Mouse (Mus musculus) kidney, postnatal 14 days (tissue): ENCODE measurements around the gene Castor1.

Experiments
- DNase-seq: peaks from one replicate; pipeline ENCODE4 v3.0.0; 2022; ENCODE audit warnings: mixed read lengths

Gene Castor1

DNA sequence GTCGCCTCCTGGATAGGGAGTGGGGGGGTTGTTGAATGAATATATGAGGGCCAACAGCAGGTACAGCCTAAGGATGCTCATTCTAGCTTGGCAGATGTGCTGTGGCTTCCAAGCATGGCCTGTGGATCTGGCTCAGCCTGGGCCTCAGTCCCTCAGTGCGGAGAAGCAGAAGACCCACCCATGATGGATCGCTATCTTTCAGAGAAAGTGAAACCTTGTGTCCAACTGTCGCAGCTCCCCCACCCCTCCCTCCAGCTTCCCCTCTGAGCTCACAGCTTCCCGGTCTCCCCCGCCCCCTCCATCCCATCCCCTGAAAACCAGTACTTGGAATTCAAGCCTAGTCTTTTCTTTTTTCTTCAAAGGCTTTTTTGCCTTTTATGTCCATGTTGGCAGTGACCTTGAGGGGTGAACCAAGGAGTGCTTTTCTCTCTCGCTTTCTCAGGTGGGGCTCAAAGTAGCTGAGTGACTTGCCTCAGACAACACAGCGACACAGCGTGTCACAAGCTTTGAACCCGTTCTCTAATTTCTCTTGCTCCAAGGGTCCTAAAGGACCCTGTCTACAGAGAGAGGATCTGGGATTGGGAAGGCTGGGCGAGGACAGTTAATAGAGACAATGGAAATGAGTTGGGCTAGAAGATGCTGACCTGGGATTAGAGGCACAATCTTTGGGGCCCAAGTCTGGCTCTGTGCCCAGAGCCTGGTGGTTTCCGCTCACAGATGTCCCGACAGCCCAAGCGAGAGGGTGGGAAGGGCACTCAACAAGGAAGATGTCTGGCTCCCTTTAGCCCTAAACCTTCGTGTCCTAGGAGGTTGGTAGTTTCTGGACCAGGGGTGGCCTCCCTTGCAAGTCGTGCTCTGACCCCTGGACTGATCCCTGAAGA lies 17.9 kb downstream of the Castor1 start, which contains the start of gene Osm:
Gene Osm (plus strand): TSS at position 756 of the 881 bp plus-strand sequence.
- no peak for DNase-seq

DNA sequence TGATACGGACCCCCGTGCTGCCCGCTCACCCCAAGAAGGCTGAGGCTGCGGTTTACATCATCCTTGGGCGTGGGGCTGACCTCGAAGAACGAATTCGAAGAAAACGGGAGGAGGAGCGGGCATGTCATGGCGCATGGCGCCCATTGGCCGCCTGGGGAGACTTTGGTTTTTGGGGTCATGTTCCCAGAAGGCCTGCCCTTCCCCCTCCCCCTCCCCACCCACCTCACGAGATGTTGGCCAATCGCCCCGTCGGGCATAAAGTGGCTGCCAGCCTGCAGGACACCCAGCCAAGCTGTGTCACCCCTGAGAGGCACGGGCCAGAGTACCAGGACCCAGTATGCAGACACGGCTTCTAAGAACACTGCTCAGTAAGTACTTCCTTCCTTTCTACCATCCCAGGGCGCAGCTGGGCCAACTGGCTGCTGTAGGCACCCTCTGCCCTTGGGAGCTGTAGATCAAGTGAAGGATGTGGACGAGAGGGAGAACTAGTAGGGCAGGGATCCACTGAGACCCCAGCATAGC lies 18.6 kb downstream of the Castor1 start:
- no peak for DNase-seq

DNA sequence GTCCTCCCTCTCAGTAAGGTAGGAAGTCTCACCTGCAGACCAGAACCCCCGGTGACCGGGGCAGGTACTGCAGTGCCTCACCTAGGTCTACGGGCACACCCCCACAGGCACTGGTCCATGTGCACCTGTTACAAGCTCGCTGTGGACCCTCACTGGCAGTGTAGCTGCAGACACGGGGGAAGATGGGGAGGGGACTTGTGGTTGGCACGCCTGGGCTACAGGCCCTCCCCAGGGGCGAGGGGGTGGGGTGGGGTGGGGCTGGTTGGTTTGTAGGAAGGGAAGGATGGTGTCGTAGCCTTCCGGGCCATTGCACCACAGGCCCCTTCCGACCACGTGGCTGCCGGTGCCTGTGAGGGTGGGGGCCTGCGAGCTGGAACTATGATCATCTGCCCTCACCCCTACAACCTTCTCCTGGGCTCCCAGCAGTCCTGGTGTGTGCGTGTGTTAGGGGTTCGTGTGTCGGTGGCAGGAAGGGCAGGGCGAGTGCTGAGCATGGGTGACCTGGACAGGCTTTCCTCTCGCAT lies 19.4 kb downstream of the Castor1 start:
- no peak for DNase-seq

DNA sequence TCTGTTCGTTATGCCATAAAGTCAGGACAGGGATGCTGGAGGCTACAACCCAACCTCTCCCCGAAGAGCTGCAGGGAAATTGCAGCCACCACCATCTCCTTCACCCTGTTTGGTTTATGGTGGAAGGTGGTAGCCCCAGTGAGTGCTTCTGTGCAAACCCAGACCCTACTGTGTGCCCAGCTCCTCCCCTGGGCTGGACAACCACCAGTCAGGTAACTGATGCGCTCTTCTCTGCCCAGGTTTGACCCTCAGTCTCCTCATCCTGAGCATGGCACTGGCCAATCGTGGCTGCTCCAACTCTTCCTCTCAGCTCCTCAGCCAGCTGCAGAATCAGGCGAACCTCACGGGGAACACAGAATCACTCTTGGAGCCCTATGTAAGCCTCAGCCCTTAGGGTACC lies 20.1 kb downstream of the Castor1 start:
- no peak for DNase-seq

DNA sequence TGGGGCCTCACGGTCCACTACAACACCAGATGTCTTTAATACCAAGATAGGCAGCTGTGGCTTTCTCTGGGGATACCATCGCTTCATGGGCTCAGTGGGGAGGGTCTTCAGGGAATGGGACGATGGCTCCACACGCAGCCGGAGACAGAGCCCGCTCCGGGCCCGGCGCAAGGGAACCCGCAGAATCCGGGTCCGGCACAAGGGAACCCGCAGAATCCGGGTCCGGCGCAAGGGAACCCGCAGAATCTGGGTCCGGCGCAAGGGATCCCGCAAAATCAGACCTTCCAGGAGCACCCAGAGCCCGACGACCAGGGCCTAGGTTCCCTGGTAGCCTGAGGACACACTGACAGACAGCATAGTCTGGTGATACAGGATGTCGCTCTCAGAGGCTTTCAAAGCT lies 21.7 kb downstream of the Castor1 start:
- no peak for DNase-seq

DNA sequence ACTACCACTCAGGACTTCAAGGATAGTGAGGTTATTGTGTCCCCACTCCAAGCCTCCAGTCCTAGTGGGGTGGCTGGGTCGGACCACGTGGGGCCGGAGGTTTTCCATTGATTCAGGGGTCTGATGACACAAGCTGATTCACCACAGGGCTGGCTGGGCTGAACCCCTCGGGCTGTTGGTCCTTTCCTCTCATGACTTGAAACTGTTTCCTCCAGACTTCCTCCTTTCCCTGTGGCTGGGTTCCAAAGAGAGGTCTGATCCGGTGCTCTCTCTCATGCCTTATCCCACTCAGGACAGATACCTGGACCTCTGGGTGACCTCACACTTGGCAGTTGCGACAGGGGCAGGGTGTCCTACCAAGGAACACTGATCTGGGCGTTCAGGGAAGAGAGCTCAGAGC lies 22.1 kb downstream of the Castor1 start:
- DNase-seq = no peak

DNA sequence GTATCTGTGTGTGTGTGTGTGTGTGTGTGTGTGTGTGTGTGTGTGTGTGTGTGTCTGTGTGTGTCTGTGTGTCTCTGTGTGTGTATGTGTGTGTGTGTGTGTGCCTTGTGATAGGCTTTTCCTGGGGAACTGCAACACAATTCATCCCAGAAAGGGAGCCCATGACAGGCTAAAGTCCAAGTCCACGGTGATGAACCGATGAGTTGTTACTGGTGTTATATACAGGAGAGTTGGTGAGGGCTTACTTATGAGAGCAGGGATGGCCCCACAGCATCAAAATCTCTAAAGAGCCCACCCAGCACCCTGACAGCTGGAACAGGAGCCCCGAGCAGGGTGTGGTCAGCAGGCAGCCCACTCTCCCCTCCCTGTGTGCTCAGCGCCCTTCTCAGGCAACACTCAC lies 23.2 kb downstream of the Castor1 start:
- no peak for DNase-seq

DNA sequence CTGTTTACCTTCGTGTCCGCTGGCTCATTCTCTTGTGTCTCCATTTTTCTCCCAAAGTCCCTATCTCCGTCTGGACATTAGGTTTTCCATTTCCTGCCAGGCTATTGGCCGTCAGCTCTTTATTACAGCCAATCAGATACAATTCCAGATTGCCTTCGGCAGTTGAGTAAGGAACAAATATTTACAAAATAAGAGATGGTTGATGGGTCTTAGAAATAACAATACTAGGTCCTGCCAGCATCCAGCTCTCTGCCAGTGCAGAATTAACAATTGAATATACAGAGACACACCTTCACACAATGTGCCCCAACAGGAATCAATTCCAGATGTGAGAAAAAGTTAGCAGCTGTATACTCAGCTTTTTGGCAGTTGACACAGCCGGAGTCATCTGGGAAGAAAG lies 28.1 kb downstream of the Castor1 start:
- DNase-seq = no peak

DNA sequence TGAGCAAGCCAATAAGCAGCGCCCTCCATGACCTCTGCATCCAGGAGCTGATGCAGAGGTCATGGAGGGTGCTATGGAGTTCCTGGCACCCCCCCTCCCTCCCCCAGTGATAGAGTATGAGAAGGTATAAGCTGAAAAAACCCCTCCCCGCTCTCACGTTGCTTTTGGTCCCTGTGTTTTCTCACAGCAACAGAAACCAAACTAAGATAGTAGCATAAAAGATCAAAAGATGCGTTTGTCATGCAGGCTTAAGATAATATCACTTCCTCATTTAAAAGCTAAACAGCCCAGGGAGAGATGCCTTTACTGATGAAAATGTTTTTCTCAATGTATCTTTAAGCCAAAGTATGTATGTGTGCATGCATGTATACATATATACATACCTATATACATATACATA lies 28.6 kb downstream of the Castor1 start:
- DNase-seq = no peak

DNA sequence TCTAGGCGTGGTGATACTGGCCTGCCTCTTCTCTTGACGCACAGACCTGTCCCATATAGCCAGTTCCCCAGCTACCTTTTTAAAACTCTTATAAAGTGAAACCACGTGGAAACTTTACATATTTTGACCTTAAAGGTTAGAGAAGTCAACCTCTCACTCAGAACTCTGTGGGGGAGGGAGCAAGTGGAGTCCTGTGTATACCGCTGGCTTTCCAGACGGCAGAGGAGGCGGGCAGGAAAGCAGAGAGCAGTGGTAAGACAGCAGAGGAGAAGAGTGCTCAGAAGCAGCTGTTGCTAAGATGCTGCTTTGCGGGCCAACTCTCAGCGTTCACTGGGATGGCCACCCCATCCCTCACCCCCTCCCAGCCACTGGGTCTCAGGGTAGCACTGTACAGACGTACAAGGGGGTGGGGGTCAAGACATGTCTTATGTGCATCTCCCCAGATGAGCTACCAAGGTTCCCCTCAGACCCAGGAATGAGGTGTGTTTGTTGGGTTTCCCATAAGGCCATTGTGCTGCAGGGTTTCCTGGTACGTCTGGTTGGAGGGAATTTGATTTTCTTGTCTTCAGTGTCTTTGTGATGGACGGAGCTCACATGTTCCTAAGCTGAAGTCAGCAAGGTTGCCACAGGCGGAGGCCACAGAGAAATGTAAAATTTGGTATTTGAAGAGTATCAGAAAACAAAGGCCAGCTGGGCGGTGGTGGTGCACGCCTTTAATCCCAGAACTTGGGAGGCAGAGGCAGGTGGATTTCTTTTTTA lies 29.4 kb downstream of the Castor1 start:
- DNase-seq = no peak

DNA sequence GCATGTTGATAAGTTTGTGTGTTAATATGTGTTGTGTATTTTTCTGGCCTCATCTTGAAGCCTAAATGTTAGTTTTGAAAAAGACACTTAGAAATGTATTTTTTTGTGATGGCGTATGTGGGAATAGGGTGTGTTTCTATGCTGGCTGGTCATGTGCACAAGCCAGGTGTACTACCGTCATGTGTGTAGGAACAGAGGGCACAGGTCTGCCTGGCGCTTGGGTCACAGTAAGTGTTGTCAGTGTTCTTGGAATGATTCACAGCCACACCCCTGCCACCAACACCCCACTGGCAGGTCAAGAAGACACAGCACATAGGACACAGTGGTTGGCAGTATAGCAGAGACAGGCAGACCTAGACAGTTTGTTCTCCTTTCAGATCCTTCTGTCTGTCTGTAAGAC lies 31.1 kb downstream of the Castor1 start:
- no peak for DNase-seq

DNA sequence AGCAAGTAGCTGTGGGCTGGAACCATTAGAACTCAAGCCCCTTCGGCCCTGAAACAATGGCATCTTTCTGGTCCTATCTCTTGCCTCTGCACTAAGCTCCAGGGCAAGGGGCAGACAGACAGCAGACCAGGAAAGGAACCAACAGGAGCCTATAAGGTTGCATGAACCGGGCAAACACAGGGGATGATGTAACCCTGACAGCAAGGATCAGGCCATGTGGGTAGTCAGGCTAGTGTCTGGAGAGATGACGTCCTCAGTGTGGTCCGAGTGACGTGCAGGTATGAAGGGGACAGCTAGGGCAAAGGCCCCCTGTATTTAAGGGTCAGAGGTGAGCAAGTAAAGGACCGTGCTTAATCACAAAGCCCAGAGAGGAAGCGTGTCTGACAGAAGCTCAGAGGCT lies 32.3 kb downstream of the Castor1 start:
- no peak for DNase-seq

DNA sequence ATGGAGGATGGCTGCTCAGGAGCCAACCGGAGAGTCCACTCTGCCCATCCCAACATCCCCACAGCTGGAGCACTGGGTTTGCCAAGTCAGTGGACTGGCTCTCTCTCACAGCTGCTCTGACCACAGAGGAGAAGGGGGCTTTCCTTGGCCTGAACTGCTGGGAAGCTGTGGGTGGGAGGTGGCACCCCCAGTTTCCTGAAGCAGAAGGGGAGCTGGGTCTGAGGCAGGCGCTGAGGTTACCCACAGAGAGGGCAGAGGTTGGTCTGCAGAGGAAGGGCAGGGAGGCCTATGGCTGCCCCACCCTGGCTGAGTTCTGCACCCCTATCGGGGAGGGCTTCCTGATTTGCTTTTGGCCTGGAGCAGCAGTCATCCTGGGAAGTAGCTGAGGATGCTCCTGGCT lies 33.4 kb downstream of the Castor1 start:
- no peak for DNase-seq

DNA sequence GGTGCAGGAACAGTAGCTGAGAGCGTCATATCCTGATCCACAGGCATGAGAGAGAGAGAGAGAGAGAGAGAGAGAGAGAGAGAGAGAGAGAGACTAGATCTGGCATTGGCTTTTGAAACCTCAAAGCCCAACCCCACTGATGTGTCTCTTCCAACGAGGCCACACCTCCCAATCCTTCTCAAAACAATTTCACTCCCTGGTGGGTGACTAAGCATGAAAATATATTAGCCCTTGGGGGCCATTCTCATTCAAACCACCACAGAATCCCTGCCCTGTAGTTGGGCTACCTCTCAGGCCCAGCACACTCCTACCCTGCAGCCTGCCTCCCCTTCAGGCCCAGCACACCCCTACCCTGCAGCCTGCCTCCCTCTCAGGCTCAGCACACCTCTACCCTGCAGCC lies 34.9 kb downstream of the Castor1 start:
- DNase-seq = no peak

DNA sequence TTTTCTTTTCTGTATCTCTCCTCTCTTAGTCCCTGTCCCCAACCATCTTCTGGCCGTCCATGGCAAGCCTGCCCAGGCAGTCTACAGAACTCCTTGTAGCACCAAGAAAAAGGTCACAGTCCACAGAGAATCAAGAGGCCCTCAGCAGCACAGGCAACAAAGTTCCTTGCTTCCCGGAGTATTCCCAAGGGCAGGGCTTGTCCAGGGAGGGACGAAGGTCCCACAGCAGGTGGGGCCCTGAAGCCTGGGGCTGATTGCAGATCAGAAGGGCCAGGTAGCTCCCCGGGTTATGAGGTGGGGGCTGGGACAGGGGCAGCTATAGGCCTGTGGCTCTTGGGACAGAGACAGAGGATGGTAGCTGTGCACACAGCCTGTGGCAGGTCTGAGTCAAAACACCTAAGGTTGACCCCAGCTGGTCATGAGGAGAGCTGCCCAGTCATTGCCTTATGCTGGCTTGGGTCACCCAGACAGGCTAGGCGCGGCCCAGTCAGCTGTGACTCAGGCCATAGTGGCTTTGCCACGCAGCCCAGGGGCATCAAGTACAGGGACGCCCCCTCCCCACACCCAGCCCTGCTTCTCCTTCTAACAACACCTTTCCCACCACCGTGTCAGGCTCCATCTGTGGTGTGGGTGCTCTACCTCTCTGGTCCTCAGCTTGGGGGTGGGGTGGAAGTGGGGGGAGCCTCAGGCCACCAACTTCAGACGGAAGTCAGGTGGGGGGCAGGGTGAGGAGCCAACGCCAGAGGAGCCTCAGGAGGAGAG lies 39.0 kb downstream of the Castor1 start, which contains the start of gene Lif:
Gene Lif (plus strand): TSS at position 712 of the 762 bp plus-strand sequence.
- no peak for DNase-seq

DNA sequence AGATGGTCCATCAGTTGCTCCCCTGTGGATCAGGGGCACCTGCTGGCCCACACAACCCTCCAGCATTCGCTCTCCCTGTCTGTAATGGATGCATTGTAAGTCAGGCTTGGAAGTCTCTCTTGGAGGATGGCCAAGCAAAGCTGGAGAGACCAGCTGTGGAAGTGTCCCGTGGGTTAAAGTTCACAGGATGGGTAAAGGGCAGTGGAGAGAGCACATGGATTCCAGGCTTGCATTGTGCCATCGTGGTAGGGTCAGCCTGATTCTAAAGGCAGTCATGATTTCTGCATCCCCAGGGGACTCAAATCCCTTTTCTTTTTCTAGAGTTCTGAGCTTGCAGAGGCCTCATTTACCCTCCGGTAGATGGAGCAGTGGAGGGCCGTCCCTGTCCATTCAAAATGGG lies 39.7 kb downstream of the Castor1 start:
- DNase-seq = peak; percentile 83

DNA sequence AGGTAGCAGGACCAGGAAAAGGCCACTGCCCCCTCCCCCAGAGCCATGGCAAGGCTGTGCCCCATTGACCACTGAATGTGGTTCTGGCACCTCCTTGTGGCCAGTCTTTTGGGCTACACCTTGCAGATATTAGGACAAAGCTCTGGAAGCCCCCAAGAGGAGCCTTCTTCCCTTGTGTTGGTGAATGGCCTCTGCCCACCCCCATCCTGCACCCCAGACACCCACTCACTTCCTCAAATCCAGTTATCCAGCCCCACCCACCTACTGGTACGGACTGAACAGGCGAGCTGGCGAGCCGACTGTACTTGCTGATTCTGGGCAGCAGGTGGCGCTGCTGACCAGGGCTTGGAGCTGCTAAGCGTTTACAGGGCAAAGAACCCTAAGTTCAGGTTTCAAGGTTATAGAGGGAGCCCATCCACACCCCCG lies 40.6 kb downstream of the Castor1 start:
- DNase-seq = peak; percentile 88

DNA sequence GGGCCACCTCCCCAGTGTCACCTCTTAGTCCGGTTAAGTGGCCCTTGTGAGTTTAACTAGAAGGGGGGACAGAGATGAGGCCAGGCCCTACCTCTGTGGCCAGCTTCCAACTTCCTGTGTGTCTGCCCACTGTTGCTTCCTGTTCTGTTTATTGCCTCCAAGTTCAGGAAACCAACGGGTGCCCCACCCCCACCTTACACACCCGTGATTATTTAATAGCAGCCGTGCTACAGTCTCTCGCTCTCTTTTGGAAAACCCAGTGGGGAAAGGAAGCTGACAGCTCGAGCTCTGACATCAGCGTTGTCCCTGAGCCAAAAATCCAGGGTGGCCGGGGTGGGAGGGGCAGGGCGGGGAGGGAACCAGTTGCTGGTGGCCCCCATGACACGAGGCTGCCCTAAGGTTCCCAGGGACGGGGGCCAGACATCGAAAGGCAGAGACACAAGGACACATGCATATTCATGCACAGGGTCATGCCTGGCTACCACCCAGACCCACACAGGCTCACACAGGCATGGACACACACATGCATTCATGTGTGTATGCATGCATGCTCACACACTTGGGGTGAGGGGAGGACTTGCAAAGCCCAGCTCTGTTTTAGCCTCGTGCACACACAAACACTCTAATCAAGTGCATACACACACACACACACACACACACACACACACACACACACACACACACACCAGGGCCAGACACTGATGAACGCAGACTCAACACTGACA lies 42.6 kb downstream of the Castor1 start:
- DNase-seq = peak; percentile 76

DNA sequence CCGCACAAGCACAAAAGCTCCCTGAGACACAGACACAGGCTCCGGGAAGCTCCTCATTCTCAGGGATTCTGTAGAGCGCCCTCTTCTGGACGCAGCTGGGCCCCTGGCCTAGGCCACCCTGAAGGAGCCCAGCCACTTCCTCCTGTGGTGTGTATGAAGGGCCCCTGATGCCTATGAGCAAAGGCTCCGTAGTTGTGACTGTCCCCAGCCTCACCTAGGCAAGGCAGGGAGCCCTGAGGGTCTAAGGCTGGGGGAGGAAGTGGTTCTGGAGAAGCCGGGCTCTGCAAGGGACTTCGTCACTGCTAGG lies 43.1 kb downstream of the Castor1 start:
- DNase-seq = peak; percentile 64

DNA sequence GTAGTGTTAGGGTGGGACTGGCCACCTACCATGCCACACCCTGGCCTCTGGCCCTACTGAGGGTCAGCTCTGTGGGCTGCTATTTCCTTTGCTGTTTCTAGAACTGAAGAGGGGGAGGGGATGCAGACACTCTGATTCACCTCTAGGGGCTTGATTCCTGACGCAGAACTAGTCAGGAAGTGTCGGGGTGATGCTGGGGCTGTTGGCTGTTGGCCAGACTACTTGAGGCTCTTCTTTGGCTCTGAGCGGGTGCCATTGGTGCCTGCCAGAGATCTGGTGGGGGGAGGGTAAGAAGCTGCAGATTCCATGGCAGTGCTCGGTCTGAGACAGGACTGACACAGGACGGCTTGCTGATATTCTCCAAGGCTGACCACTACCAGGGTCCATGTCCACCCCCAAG lies 43.9 kb downstream of the Castor1 start:
- peak; percentile 64 for DNase-seq

DNA sequence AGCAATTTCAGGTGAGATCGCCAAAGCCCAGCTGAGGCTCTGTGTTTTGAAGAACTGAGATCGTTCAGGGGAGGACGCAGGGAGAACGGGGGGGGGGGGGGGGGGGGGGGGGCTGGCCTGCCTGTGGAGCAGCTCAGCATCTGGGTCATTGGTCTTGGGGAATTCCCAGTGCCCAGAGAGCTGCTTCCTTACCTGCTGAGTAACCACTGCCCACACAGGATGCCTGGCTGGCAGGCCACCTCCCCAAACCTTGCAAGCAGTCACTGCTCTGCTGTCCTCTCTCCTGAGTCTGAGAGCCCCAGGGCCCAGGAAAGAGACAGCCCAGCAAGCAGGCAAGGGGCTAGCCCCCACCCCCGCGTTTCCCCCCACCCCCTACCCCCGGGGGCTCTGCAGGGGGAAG lies 44.8 kb downstream of the Castor1 start:
- DNase-seq = peak; percentile 27

DNA sequence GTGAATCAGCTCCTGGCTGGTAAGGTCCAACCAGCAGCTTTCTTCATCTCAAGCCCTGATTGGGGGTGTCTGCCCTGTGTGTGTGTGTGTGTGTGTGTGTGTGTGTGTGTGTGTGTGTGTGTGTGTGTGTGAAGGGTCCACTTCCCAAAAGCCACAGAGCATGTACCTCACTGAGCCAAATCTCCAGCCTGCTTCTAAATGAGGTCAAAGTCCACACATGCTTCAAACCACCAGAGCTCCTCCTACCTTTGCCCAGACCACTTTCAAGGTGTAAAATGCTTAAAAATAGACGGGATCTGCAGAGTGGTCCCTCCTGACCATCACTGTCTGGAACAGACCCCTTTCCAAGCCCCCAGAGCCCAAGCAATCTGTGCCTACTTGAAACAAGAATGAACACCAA lies 45.3 kb downstream of the Castor1 start:
- peak; percentile 45 for DNase-seq
